9 mouse cellular contexts compared by ENCODE assay signal in the genomic region with DNA sequence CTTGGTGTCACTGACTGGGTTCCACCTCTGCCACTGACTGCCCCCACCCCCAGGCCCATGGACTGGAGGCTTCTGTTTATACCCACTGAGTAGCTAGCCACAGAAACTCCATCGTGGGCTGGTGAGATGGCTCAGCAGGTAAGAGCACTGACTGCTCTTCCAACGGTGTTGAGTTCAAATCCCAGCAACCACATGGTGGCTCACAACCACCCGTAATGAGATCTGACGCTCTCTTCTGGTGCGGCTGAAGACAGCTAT. TPM values are rescaled to one million over a fixed set of nuclear protein-coding genes. Genes with fewer than 3 reads are reported as not detected.
A peak's percentile ranks its signal among the peaks of the same experiment; 100 is the strongest.
DNase-seq lines count a peak whose midpoint lies in the region; ATAC-seq and TF ChIP-seq lines count a peak whose summit lies in the region.
"Not testable (repeated sequence)": the region's sequence is repeated elsewhere in the genome, so short reads cannot be mapped to it uniquely, and the experiment has no call there.
"Had no signal": no experiment of that assay in that cellular context is flagged by ENCODE, and none has a peak within 500 bp of the region (broad histone marks: within the 10 kb centered on the region; RNA-seq: fewer than 3 reads in every experiment).

No protein-coding gene starts in this region.

- ATAC-seq in embryonic facial prominence, embryonic 12.5 days (ENCODE audit: insufficient number of reproducible peaks, insufficient read depth, low FRiP score, low TSS enrichment); hindbrain, embryonic 12.5 days (ENCODE audit: low FRiP score); intestine, postnatal 0 days; liver, embryonic 13.5 days (ENCODE audit: low read depth); midbrain, embryonic 13.5 days; neural tube, embryonic 15.5 days (ENCODE audit: low FRiP score): not testable (repeated sequence)

- H3K4me1 ChIP-seq in embryonic facial prominence, embryonic 12.5 days, result peaks cover 37% of the 10 kb centered on the region
- peaks cover 48% of the 10 kb centered on the region for H3K4me1 ChIP-seq in hindbrain, embryonic 12.5 days
- not testable (repeated sequence) for H3K4me1 ChIP-seq in intestine, postnatal 0 days (replicated peaks; ENCODE audit: control insufficient read depth, insufficient read depth, low read length)
- H3K4me1 ChIP-seq in liver, embryonic 13.5 days (replicated peaks), result peaks cover 89% of the 10 kb centered on the region
- peaks cover 45% of the 10 kb centered on the region for H3K4me1 ChIP-seq in midbrain, embryonic 13.5 days (replicated peaks)
- peaks cover 48% of the 10 kb centered on the region for H3K4me1 ChIP-seq in neural tube, embryonic 15.5 days

- not testable (repeated sequence) for TF ChIP-seq CTCF in gastrocnemius, adult 2 months (IDR thresholded peaks at IDR 0.05); intestine, postnatal 0 days (IDR thresholded peaks at IDR 0.05; ENCODE audit: low read depth)

- DNase-seq in gastrocnemius, adult 2 months, result peak; percentile 21
- not testable (repeated sequence) for DNase-seq in liver, embryonic 13.5 days
- peak; percentile 1 to 13 for DNase-seq in thymus, postnatal 36 days

- H3K4me3 ChIP-seq in embryonic facial prominence, embryonic 12.5 days; gastrocnemius, adult 2 months; hindbrain, embryonic 12.5 days; intestine, postnatal 0 days (ENCODE audit: low read depth, low read length); liver, embryonic 13.5 days (replicated peaks); midbrain, embryonic 13.5 days (replicated peaks); neural tube, embryonic 15.5 days (replicated peaks): not testable (repeated sequence)

- H3K9me3 ChIP-seq in embryonic facial prominence, embryonic 12.5 days; hindbrain, embryonic 12.5 days (replicated peaks); intestine, postnatal 0 days (ENCODE audit: control insufficient read depth); liver, embryonic 13.5 days (replicated peaks); midbrain, embryonic 13.5 days; neural tube, embryonic 15.5 days (replicated peaks): not testable (repeated sequence)

- H3K27me3 ChIP-seq in embryonic facial prominence, embryonic 12.5 days; hindbrain, embryonic 12.5 days; intestine, postnatal 0 days (replicated peaks; ENCODE audit: control insufficient read depth, insufficient read depth, low read length); midbrain, embryonic 13.5 days; neural tube, embryonic 15.5 days (replicated peaks): not testable (repeated sequence)
- peaks cover 29% of the 10 kb centered on the region for H3K27me3 ChIP-seq in liver, embryonic 13.5 days

- not testable (repeated sequence) for H3K4me2 ChIP-seq in embryonic facial prominence, embryonic 12.5 days (replicated peaks); hindbrain, embryonic 12.5 days (replicated peaks); intestine, postnatal 0 days (replicated peaks; ENCODE audit: low read depth); liver, embryonic 13.5 days; midbrain, embryonic 13.5 days (replicated peaks); neural tube, embryonic 15.5 days

- H3K9ac ChIP-seq in embryonic facial prominence, embryonic 12.5 days; hindbrain, embryonic 12.5 days; intestine, postnatal 0 days (ENCODE audit: low read depth, low read length); liver, embryonic 13.5 days; midbrain, embryonic 13.5 days (replicated peaks); neural tube, embryonic 15.5 days (replicated peaks): not testable (repeated sequence)

- H3K36me3 ChIP-seq in embryonic facial prominence, embryonic 12.5 days; hindbrain, embryonic 12.5 days; intestine, postnatal 0 days (ENCODE audit: control insufficient read depth, insufficient read depth); liver, embryonic 13.5 days; midbrain, embryonic 13.5 days; neural tube, embryonic 15.5 days: not testable (repeated sequence)

- intact Hi-C loops in gastrocnemius, adult 2 months (cut with DNase I), result not testable (repeated sequence)

- WGBS in embryonic facial prominence, embryonic 12.5 days, result 91% methylated on average over 5 of the region's 5 CpGs
- 86% methylated on average over 5 of the region's 5 CpGs for WGBS in hindbrain, embryonic 12.5 days
- whole genome bisulfite sequencing in intestine, postnatal 0 days, result 85% methylated on average over 5 of the region's 5 CpGs
- WGBS in liver, embryonic 13.5 days (ENCODE audit: insufficient replicate concordance), result 88% methylated on average over 5 of the region's 5 CpGs
- WGBS in midbrain, embryonic 13.5 days, result 93% methylated on average over 5 of the region's 5 CpGs
- 69% methylated on average over 5 of the region's 5 CpGs for WGBS in neural tube, embryonic 15.5 days

- H3K27ac ChIP-seq in embryonic facial prominence, embryonic 12.5 days, result peak overlapping the region; percentile 100
- H3K27ac ChIP-seq in gastrocnemius, adult 2 months, result peak overlapping the region; percentile 100
- peak overlapping the region; percentile 100 for H3K27ac ChIP-seq in hindbrain, embryonic 12.5 days
- peak overlapping the region; percentile 99 for H3K27ac ChIP-seq in intestine, postnatal 0 days (ENCODE audit: low read depth, low read length)
- peak overlapping the region; percentile 48; the same call in 1 of the 2 replicates for H3K27ac ChIP-seq in liver, embryonic 13.5 days
- H3K27ac ChIP-seq in midbrain, embryonic 13.5 days, result peak overlapping the region; percentile 100; the same call in 1 of the 2 replicates
- peak overlapping the region; percentile 100; the same call in 1 of the 2 replicates for H3K27ac ChIP-seq in neural tube, embryonic 15.5 days (replicated peaks)

RNA-seq across cellular contexts. Expression of gene Actg1, which starts 3.7 kb away (rescaled TPM):
- 3,148 and 3,183 TPM in 2 replicates for polyA plus RNA-seq in embryonic facial prominence, embryonic 12.5 days (2016; fragmentation: Nextera tagmentation; extraction: Ambion mirVana)
- total RNA-seq in gastrocnemius, adult 2 months (2021), result 100 to 1,000 TPM; 201 to 262 TPM
- 3,608 and 3,685 TPM in 2 replicates for polyA plus RNA-seq in hindbrain, embryonic 12.5 days (2016; fragmentation: Nextera tagmentation; extraction: Ambion mirVana)
- 1,513 and 1,605 TPM in 2 replicates for polyA plus RNA-seq in intestine, postnatal 0 days (2015; fragmentation: Nextera tagmentation; extraction: Ambion mirVana)
- 712 and 750 TPM in 2 replicates for polyA plus RNA-seq in liver, embryonic 13.5 days (2015; fragmentation: Nextera tagmentation; extraction: Ambion mirVana)
- polyA plus RNA-seq in midbrain, embryonic 13.5 days (2015; fragmentation: Nextera tagmentation; extraction: Ambion mirVana), result 3,928 and 4,113 TPM in 2 replicates
- polyA plus RNA-seq in neural tube, embryonic 15.5 days (2015; fragmentation: Nextera tagmentation; extraction: Ambion mirVana), result 3,602 and 3,776 TPM in 2 replicates

RNA-seq across cellular contexts. Expression of gene Fscn2, which starts 9.3 kb away (rescaled TPM):
- 0.61 and 0.78 TPM in 2 replicates for polyA plus RNA-seq in embryonic facial prominence, embryonic 12.5 days (2016; fragmentation: Nextera tagmentation; extraction: Ambion mirVana)
- total RNA-seq in gastrocnemius, adult 2 months (2021), result under 1 TPM in 1 of 2 experiments, not detected in 1; 0.87 TPM
- 1.2 and 1.3 TPM in 2 replicates for polyA plus RNA-seq in hindbrain, embryonic 12.5 days (2016; fragmentation: Nextera tagmentation; extraction: Ambion mirVana)
- 0.14 and 0.16 TPM in 2 replicates for polyA plus RNA-seq in intestine, postnatal 0 days (2015; fragmentation: Nextera tagmentation; extraction: Ambion mirVana)
- polyA plus RNA-seq in liver, embryonic 13.5 days (2015; fragmentation: Nextera tagmentation; extraction: Ambion mirVana), result not detected in 2 replicates
- 1.9 and 2.2 TPM in 2 replicates for polyA plus RNA-seq in midbrain, embryonic 13.5 days (2015; fragmentation: Nextera tagmentation; extraction: Ambion mirVana)
- 0.64 and 1.4 TPM in 2 replicates for polyA plus RNA-seq in neural tube, embryonic 15.5 days (2015; fragmentation: Nextera tagmentation; extraction: Ambion mirVana)
- polyA plus RNA-seq: cerebellum, adult 2 months had no signal

RNA-seq across cellular contexts. Expression of gene Faap100, which starts 26.5 kb away (rescaled TPM):
- 44.6 and 48.3 TPM in 2 replicates for polyA plus RNA-seq in embryonic facial prominence, embryonic 12.5 days (2016; fragmentation: Nextera tagmentation; extraction: Ambion mirVana)
- 10 to 100 TPM; 18.5 to 18.8 TPM for total RNA-seq in gastrocnemius, adult 2 months (2021)
- polyA plus RNA-seq in hindbrain, embryonic 12.5 days (2016; fragmentation: Nextera tagmentation; extraction: Ambion mirVana), result 52.2 and 59.1 TPM in 2 replicates
- 9.7 and 11.7 TPM in 2 replicates for polyA plus RNA-seq in intestine, postnatal 0 days (2015; fragmentation: Nextera tagmentation; extraction: Ambion mirVana)
- polyA plus RNA-seq in liver, embryonic 13.5 days (2015; fragmentation: Nextera tagmentation; extraction: Ambion mirVana), result 7.8 and 8.7 TPM in 2 replicates
- polyA plus RNA-seq in midbrain, embryonic 13.5 days (2015; fragmentation: Nextera tagmentation; extraction: Ambion mirVana), result 80.9 and 81.1 TPM in 2 replicates
- polyA plus RNA-seq in neural tube, embryonic 15.5 days (2015; fragmentation: Nextera tagmentation; extraction: Ambion mirVana), result 71.6 and 81.5 TPM in 2 replicates

Comparison
In these comparisons a context has a peak if more than half of its experiments do, and no peak if none do; other contexts are left out.
1. H3K27ac ChIP-seq: peak in every context shown above with its lines; median percentile 100 in embryonic facial prominence, embryonic 12.5 days; 100 in gastrocnemius, adult 2 months; 100 in hindbrain, embryonic 12.5 days; 100 in midbrain, embryonic 13.5 days; 100 in neural tube, embryonic 15.5 days; 99 in intestine, postnatal 0 days; 48 in liver, embryonic 13.5 days.